Mouse (Mus musculus): ENCODE results near the gene Uqcr11.

Gene Uqcr11

DNA sequence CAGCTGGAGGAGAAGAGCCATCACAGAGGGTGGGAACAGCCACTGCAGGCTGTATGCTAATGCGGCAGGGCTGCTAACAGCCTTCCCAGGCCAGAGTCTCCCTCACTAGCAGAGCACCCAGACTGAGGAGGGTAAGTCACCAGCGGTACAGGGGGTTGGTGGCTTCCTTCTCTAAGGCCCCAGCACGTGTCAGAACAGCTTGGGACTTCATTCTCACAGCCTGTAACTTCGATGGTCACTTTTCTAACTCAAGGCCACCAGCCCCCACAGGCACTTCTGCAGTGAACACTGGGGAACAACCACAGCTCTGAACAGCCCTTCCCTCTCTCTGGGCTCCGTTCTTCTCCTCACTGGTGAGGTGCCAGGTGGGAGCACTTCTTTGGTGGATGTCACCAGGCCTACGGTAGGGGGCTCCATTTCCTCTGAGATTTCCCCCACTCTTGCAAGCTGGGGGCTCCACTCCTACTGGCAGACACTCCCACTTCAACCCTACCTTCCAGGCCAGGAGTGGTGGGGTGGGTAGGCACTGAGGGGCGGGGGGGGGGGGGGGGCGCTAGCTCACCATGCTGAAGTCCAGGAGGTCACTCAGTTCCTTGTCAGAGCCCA, 23.8 kb upstream of the Uqcr11 start:
- DNase-seq, result peak; percentile 50

DNA sequence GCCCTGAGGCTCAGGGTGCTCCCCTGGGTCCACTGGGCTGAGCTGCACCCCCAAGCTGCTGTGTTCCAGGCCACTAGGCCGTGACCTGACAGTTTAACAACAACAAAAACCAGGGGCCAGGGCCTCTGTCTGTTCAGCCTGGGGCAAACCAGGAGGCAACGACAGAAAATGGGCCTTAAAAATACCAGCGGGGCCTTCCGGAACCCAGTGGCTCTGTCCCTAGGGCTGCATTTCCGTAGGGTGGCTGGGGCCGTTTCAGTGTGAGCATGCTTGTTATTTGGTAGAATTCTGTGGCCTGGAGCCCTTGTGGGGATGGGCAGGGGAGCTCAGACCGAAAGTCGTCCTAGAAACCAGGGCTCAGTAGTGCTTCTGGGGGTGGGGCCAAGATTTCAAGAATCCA, 23.2 kb upstream of the Uqcr11 start:
- no peak for DNase-seq

DNA sequence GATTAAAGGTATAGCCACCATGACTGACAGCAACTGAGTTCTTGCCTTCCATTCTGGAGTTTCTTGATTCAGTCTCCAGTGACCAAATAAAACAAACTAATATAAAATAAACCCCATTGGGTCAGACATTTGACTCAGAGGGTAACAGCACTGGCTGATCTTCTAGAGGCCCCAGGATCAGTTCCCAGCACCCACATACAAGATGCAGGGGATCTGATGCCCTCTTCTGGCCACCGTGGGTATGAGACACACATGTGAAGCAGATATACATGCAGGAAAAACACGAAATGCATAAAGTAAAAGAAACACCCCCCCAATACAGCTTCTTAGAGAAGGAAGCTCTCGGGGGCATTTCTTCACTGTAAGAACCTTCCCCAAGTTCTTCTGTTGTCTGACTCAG, 18.4 kb upstream of the Uqcr11 start:
- DNase-seq, result no peak

DNA sequence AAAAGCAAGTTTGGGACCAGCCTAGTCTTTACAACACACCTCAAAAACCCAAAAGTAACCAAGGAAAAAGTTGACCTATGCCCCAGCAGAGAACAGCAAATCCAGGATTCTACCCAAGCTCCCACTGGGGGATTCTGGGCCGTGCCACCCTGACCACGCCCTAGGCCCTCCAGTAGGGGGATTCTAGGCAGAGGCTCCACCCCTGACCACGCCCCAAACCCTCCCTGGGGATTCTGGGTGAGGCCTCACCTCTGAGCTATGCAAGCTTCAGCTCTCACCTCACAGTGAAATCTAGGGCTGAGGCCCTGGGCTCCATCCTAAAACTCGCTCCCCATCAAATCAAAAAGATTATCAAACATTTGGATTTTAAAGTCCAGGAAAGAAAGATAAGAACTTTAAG, 16.9 kb upstream of the Uqcr11 start:
- DNase-seq, result peak; percentile 37

DNA sequence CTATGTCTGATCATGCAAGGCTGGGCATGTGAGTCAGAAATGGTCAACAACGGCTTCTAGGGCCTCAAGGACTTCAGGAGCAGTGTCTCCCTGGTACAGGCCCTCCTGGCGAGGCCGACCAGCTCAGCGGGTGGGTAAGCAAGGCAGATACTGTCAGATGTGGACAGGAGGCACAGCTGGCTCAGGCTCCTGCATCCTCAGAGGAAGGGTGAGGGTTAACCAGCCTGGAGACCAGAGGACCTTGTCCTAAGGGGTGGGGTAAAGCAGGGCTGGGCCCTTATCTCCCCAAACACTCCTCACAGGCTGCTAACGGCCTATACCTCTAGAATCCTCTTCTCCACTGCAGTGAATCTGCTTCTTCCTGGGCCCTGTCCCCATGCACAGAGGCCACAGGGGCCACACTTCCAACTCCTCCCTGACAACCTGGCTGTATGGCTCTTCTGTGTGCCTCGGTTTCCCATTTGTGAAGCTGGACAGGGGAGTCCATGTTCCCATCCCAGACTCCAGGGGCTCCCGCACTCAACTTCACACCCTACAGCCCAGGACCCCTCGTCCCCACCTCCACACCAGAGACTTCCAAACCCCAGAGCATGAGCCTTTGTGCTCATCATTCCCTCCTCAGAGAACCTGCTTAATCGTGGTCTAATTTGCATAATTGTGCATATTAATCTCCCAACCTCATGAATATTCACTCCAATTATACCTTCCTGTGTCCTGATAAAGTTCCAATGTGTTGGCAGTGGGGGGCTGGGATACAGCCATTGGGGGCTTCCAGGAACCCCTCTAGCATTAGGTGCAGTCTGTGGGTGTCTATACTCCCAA, 15.2 kb upstream of the Uqcr11 start:
- DNase-seq, result peak; percentile 34

DNA sequence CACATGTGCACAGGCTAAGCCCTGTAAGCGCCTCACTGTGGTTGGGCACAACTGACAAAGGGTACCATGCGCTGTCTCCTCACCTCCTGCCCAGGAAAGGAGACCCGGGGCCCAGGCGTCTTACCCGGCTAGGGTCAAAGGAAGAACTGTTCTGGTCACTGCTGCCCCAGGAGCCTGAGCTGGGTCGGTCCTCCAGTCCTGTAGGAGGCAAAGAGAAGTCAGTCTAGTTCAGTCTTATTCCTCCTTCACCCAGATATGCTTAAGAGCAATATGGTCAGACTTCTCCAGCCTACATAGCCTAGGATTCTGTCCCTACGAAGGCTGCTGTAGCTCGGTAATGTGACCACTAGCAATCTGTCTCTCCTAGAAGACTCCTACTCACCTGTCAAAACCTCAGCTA, 14.6 kb upstream of the Uqcr11 start:
- peak; percentile 17 for DNase-seq

DNA sequence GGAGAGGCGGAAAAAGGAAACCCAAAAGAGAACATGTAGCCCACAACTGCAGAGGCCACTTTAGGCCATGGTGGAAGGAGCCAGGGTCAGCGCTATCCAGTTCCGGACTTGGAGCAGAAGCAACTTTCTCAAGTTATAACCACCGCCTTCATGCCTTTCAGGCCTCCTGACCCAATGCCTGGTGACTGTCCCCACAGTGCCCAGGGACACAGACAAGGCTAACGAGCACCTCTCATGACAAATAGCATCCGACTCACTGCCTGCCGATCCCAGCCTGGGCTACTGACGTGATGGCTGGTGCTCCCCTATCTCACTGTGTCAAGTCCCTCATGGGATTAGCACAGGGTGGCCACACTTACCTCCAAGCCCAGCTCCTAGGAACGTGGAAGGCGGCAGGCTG, 14.1 kb upstream of the Uqcr11 start:
- DNase-seq, result peak; percentile 20

DNA sequence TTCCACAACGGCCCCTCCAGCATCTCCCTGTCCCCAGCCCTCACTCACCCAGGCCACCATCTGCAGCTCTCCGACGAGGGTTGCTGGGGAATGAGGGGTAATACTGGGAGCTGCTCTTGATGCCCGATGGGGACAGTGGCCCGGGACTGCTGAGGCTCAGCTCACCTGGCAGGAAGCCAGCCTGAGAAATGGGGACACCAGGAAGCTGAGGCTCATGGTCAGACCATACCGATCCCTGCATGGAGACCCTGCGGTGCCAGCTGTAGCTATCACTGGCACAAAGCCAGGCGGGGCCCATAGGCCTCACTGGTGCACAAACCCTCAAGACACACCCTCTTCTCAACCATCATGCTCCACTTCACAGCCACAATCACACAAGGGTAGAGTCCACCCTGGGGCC, 12.8 kb upstream of the Uqcr11 start:
- peak; percentile 78 for DNase-seq

DNA sequence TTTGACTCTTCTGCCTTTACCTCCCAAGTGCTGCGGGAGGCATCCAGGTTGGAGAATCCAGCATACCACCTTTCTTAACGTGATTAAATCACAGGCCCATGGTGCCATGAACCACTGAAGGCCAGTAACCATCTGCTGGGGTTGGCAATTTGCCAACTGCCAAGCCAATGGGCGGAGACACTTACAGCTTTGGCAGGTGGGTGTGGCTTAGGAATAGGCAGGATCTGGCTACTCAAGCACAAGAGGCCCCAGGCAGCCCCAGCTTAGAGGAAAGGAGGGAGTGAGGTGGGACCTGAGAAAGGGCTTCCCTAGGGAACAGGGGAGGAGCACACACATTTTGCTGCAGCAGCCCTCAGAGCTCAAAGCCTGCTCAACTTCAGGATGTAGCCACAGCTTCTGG, 11.7 kb upstream of the Uqcr11 start:
- DNase-seq, result peak; percentile 92

DNA sequence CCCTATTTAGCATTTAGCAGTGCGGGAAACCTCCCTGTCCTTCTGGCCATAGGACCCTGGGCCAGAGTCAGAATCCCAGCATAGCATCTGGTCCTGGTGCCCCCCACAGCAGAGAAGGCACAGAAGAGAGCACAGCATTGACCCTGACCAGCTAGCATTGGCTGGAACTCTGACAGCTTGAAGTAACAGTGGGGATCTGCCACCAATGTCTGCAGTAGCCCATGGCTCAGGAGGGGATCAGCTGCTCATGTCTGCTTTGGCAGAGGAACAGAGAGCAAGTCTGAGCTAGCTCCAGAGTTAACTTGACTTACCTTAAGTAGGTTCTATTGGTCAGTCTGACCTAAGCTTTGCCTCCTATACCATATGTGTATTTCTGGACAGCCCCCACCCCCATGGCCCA, 11.2 kb upstream of the Uqcr11 start:
- peak; percentile 67 for DNase-seq

DNA sequence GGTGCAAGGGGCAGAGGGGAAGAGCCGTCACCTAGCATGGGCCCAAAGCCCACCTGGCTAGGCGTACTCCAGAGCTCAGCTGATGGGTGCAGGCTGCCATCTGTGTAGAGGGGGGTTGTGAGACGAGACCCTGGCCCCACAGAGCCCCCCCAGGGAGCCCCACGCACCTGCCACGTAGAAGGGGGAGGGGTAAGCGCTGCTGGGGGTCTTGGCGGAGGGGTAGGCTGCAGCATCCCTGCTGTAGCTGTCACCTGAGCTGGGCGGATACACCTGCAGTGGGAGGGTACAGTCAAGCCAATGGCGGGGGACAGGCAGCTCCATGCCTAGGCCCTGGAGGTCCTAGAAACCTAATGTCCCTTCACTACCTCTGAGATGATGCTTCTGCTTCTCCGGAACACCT, 10.7 kb upstream of the Uqcr11 start:
- no peak for DNase-seq

DNA sequence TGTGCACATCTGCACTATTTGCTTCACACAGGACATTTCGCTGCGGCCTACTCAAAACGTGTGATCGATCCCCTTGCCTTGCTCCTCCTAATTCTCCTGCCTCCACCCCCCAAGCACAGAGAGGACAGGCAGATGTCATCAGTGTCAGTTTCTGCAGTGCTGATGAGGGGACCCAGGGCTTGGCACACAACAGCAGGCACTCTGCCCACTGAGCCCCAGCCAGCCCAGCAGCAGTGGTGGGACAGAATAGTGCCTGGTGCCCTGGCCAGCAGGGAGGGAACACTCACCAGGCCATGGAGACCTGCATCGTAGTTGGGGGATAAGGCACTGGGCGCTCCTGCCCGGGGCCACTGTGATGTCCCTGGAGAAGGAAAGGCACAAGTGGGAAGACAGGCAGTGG, 8.9 kb upstream of the Uqcr11 start:
- DNase-seq, result peak; percentile 56

DNA sequence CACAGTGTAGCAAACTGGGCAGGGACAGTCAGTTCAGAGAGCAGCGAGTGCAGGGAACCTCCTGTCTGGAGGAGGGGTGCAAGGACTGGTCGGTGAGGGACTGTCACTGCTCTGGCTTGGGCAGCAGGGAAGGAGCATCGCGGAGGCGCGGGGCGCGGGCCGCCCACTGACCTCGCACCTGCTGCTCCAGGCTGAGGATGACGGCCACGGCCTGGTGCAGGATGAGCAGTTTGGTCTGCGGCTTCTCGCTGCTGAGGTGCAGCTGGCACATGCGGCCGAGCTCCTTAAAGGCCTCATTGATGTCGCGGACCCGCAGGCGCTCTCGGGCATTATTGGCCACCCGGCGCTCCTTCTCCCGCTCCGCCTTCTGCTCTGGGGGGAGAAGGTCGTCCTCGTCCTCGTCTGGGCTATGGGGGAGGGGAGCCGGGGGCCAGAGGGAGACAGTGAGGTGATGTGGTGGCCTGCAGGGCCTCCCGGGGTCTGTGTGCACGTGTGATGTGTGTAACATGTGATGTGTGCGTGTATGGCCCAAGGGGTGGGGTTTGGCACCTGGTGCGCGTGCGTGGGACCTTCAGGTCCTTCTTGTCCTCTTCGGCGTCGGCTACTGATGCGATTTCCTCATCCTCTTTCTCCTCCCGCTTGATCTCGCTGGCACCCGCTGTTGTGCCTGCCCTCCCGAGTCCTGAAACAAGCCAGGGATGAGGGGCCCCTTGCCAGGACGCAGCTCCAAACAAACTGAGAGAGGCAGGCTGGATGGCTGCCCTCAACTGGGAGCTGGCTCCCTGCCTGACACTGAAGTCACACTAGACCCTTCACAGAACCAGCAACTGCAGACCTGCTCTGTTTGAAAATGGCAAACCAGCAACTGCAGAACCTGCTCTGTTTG, 6.3 kb upstream of the Uqcr11 start:
- DNase-seq, result peak; percentile 90

DNA sequence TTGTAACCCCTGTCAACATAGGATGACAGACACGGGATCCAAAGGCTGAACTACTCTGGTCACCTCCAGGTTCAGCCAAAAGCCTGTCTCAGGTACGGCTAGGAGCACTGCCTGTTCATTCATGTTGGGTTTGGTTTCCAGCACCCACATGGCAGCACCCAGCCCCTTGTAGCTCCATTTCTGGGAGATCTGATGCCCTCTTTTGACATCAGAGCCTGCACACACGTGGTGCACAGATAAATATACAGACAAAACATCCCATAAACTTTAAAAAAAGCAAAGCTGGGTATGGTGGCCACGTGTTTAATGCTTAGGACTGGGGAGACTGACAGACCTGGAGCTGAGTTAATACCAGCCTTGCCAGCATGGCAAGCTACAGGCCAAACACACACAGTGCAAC, 1.3 kb upstream of the Uqcr11 start:
- no peak for DNase-seq

DNA sequence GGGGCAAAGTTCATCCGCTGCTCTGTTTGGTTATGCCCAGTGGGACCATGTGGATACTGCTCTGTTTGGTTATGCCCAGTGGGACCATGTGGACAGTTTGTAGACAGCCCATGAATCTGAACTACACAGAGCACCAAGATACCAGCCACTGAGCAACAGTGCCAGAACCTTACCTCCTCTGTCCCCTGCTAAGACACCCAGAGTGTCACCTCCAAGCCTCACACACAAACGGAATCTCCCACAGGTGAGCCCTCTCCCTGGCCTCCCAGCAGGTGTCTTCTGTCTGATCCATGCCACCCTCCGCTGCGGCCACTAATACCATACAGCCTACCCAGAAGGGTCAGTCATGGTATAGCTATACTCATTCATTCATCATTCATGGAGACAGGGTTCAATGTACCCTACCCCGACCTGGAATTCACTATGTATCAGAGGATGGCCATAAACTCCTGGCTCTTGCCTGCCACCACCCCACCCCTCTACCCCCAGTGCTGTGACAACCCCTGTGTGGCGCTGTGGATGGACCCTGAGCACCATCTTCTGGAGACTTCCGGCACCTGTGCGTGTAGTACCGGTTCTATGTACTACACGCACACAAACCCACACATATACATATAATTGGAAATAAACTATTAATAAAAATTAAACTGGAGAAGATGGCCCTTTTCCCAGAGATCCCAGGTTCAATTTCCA, 1.0 kb downstream of the Uqcr11 start:
- no peak for DNase-seq

DNA sequence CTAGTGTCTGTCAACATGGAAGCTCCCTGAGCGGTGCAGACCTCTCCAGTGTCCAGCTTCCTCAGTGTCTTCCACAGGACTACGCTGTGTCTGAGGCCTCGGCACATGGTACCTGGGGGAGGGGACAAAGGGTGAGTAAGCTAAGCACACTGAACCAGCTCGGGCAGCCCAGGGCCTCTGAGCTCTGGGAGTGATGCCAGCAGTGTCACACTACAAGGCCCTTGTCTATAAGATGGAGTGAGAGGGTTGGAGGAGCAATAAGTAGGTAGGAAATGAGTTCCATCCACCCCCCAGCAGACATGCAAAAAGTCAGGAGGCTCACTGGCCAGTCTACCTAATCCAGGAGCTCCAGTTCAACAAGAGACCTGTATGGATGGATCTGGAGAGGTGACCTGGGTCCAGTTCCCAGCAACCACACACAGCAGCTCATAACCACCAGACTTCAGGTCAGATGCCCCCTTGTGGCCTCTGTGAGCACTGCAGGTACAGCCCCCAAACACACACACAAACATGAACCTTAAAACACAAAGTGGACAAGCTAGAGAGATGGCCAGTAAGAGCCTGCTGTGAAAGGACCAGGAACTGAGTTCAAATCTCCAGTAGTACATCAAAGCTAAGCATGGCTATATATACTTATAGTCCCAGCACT, 3.5 kb downstream of the Uqcr11 start:
- peak; percentile 64 for DNase-seq

DNA sequence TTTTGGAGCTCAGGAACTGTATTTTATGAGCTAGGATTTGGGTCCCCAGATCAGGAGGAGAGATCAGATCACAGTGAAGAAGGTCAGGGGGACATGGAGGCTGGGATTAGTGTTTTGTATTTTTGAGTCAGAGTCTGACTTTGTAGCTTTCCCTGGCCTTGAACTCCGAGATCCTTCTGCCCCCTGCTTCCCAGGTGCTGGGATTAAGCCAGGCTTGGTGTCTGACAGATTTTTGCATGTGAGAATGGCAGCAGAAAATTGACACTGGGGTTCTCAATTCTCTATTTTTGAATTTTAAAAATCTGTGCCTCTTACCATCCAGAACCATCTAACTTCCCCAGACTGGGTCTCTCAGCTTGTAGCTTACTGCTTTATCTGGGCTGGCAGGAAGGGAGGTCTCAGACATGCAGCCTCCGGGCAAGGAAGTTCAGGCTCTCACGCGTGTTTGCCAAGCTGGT, 5.9 kb downstream of the Uqcr11 start:
- DNase-seq, result peak; percentile 55

DNA sequence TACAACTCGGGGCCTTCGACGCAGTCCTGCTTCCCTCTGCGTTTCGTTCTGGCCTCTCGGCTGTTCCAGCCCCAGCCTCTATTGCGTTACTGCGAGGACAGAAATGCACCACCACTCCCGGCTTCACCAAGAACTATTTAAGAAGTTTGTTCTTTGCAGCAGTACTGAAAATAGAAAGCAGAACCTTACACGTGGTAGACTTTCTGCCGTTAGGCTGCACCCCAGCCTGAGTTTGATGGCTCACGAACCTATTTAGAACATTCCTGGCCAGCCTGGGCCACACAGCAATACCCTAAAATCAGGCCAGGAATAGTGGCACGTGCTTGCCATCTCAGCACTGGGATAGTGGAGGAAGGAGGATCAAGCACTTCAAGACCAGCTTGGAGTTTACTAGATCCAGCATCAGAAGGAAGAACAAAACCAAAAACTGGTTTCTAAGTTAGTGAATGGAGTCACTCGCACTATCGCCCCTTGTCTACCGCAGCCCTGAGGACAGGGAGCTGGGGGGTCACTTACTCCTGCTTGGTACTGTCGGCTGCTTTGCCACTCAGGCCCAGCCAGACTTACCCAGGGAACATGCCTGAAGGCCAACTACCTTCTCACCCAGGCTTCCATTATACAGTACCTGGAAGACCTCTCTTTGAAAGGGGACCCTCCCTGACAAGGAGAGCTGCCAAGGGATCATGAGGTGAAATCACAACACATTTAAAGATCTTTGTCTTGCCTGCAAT, 6.5 kb downstream of the Uqcr11 start:
- peak; percentile 70 for DNase-seq

DNA sequence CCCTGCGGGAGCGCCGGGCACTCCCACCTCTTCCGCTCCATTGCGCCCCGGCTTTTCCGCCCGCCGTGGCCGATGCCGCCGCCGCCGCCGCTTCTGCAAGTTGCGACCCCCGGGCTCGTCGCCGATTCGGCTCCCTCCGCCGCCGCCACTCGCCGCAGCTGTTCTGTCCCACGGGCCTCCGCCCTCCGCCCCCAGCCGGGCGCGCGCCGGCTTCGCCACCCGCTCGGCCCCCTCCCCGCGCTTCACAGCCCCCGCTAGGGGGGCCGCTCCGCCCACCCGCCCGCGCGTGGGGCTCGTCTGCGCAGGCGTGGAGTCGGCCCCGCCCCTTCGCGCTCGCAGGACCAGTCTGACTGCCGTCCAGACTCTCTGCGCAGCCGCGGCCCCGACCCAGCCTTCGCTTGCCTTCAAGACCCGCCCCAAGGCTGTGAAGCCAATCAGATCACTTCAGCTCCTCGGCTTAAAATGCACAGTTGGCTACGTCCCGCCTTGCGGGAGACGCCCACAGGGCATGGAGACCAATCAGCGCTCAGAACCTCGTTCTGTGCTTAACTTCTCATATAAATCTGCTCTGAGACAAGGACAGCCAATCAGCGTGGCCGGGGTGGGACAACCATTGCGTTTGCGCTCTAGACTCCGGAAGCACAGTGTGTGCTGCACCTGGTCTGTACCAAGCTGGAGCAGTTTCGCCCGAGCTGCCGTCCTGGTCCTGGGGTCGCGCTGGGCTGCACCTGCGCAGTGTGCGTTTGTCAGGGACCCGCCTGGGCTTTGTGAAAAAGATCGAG, 7.2 kb downstream of the Uqcr11 start, which contains the start of gene Mbd3:
TSS of gene Mbd3 (minus strand) at position 360 of the 782 bp plus-strand sequence.
- DNase-seq, result peak; percentile 100

DNA sequence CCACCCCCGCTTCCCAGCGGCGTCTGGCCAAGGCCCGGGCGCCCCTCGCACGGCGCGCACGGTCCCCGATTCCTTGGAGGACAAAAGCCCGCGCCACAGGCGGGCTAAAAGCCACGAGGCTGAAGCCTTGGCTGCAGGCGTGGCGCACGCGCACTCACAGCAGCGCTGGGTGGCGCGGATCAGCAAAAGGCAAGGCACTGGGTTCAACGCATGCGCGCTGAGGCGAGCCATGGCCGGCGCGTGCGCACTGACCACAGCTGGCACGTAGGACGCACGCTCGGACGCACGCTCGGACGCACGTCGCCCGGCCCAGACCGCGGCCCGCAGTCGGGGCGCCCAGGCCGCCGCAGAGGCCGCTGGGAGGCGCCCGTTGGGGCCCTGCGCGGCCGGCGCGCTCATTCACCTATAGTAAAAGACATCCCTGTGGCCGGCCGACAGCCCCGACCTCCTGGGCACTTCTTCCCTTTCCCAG, 7.9 kb downstream of the Uqcr11 start:
- DNase-seq, result peak; percentile 99

DNA sequence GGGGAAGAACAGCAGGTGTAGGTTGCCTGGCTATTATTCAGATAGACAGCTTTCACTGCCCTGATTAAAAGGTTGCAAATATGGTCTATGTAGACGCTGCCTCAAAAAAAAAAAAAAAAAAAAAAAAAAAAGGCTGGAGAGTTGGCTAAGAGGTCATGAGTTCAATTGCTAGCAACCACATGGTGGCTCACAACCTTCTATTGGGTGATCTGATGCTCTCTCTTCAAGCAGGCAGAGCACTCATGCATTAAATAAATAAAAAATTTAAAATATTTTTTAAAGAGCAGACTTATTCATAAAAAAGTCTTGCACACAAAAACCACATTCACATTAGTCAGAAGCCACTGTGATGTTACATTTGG, 8.5 kb downstream of the Uqcr11 start:
- no peak for DNase-seq
